Mouse (Mus musculus) ovary, postnatal 10 days (tissue): Measurements from ENCODE around the gene Cdca3.

ENCODE experiments used
- DNase-seq: peaks from one replicate; pipeline ENCODE4 v3.0.0; 2022; ENCODE audit warnings: low spot score

Gene Cdca3

GRCm38 (mm10) chr6:124865766-124866362 is 36.5 kb downstream of the Cdca3 start:
- DNase-seq = no peak

DNA sequence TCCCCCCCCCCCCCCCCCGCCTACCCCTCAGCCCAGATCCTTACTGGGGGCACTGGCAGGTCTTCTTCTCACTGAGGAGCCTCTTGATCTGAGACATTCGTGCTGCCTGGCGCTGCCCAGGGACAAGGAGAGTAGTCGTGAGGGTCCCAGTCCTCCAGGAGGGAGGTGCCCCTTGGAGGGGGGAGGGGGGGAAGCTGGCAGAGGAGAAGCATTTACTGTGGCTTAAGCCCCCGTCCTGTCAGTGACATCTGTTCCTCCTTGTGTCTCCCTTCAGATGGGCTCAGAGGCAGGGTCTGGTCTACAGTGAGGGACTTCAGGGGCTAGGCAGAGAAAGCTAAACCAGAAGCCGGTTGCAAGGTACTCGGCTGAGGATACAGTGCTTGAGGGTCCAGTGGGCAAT is 37.2 kb downstream of the Cdca3 start:
- DNase-seq = no peak

- DNase-seq = no peak
Observed at GRCm38 (mm10) chr6:124874348-124874747, 45.0 kb downstream of the Cdca3 start.

DNA sequence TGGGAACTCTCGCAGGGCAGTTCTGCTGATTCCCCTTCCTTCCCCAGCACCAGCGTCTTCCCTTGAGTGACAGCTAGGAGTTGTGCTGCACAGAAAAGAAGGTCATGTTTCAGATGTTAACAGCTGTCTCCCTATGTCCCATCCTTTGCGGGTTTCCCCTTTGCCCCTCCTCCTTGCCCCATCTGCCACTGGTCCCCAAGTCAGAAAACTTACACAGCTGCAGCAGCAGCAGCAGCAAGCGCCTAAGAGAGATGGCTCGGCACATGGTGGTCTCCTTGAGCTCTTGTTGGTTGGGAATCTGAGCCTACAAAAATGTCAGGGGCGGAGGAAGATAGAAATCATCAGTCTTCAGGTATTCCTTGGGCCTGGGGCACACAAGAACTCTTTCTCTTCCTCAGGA is 50.0 kb downstream of the Cdca3 start:
- DNase-seq = no peak

DNA sequence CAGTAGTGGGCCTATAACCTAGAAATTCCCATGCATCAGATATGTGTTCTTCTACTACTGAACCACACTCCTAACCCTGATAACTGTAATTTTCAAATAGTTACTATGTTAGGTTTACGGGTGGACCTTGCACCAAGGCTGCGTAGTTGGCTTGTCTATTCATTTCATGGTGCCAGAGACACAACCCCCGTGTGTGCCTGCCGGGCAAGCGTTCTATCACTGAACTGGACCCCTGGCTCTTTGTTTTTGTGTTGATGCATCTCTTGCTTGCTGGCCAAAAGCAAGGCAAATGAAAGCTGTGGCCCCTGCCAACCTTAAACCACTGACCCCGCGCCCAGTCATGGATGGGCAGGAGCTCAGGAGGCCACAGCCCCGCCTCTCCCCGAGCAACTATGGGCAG is 52.5 kb downstream of the Cdca3 start:
- DNase-seq = no peak
